Mouse (Mus musculus) thymus, postnatal 4 days (tissue): ENCODE data around the gene Vmn2r102.

ENCODE experiments used
- DNase-seq: peaks from one replicate; pipeline ENCODE4 v3.0.0; 2021

Vmn2r102 gene

GRCm38 (mm10) chr17:19660028-19660427 lies at the start of gene Vmn2r102:
Gene Vmn2r102, plus strand, starts transcription at chr17:19660328.
- no peak for DNase-seq

GRCm38 (mm10) chr17:19629328-19629727 lies 30.8 kb upstream of the Vmn2r102 start:
- no peak for DNase-seq

GRCm38 (mm10) chr17:19658447-19658846 lies 1.7 kb upstream of the Vmn2r102 start:
- DNase-seq: no peak

GRCm38 (mm10) chr17:19692062-19692461 lies 31.9 kb downstream of the Vmn2r102 start:
- no peak for DNase-seq
